Comparison of ENCODE assay signal across 25 mouse cellular contexts in the genomic region with DNA sequence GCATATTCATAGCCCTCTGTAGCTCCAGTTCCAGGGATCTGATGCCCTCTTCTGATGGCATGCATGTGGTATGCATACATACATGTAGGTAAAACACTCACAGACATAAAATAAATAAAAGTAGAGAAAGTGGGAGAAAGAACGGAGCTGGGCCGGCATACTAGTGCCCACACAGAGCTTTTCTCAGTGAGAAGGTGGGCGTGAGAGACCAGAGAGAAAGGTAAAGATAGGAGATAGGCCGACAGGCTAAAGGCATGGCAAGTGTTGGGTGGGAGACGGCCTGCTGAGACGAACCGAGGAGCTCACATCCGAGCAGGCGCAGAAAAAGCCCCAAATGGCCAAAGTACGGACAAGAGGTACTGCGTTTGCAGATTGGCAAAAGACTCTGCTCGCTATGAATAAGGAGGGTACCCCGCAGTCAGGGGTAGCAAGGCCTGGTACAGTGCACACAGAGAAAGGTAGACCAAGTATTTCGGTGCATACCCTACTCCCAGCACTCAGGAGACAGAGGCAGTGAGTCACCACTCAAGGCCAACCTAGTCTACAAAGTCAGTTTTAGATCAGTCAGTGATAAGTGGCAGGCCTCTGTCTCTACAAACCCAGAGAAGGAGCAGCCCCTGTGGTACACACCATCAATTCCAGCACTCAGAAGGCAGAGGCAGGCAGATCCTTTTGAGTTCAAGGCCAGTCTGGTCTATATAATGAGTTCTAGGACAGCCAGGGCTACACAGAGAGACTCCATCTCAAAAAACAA. TPM values are rescaled to one million over a fixed set of nuclear protein-coding genes. Genes with fewer than 3 reads are reported as not detected.
DNase-seq lines count a peak whose midpoint lies in the region; ATAC-seq and TF ChIP-seq lines count a peak whose summit lies in the region.
"Had no signal": no experiment of that assay in that cellular context is flagged by ENCODE, and none has a peak within 500 bp of the region (broad histone marks: within the 10 kb centered on the region; RNA-seq: fewer than 3 reads in every experiment).

No protein-coding gene starts in this region.

- H3K27ac ChIP-seq in MEL (ENCODE audit: control insufficient read depth, low read depth, low read length), result no peak overlapping the region
- no peak overlapping the region for H3K27ac ChIP-seq in hindbrain, embryonic 12.5 days
- no peak overlapping the region for H3K27ac ChIP-seq in layer of hippocampus, adult 2 months
- H3K27ac ChIP-seq: embryonic facial prominence, embryonic 10.5 days; embryonic facial prominence, embryonic 12.5 days; forebrain, embryonic 13.5 days; forebrain, embryonic 15.5 days had no signal

- TF ChIP-seq CTCF in MEL (IDR thresholded peaks at IDR 0.05 in 2 of 3, conservative IDR thresholded peaks at IDR 0.05 in 1 of 3; ENCODE audit: control insufficient read depth in 1 of 3, insufficient read depth in 1 of 3, low read depth in 2 of 3, low read length in 3 of 3, poor library complexity in 1 of 3, severe bottlenecking in 1 of 3), result no peak
- no peak for TF ChIP-seq CTCF in layer of hippocampus, adult 2 months (conservative IDR thresholded peaks at IDR 0.05)

- H3K79me2 ChIP-seq in MEL (ENCODE audit: control insufficient read depth, insufficient read depth, low read length, poor library complexity), result no peaks in the 10 kb centered on the region

- no peak overlapping the region for H3K4me3 ChIP-seq in MEL (ENCODE audit: control insufficient read depth in 1 of 2, insufficient read depth in 1 of 2, low read depth in 2 of 2, low read length in 2 of 2)
- no peak overlapping the region for H3K4me3 ChIP-seq in hindbrain, embryonic 12.5 days
- no peak overlapping the region for H3K4me3 ChIP-seq in layer of hippocampus, adult 2 months
- H3K4me3 ChIP-seq: embryonic facial prominence, embryonic 10.5 days; embryonic facial prominence, embryonic 12.5 days; forebrain, embryonic 13.5 days; forebrain, embryonic 15.5 days had no signal

- H3K27me3 ChIP-seq in MEL (ENCODE audit: control insufficient read depth in 1 of 2, insufficient read depth in 2 of 2, low read length in 2 of 2), result no peaks in the 10 kb centered on the region
- no peaks in the 10 kb centered on the region for H3K27me3 ChIP-seq in hindbrain, embryonic 12.5 days
- H3K27me3 ChIP-seq: CH12.LX; embryonic facial prominence, embryonic 12.5 days; forebrain, embryonic 13.5 days; forebrain, embryonic 15.5 days had no signal

- peaks cover 7 to 33% of the 10 kb centered on the region in 2 experiments for H3K4me1 ChIP-seq in MEL (ENCODE audit: control insufficient read depth in 1 of 2, insufficient read depth in 2 of 2, low read length in 2 of 2)
- H3K4me1 ChIP-seq in hindbrain, embryonic 12.5 days, result peaks cover 8% of the 10 kb centered on the region; the same call in 1 of the 2 replicates
- H3K4me1 ChIP-seq: forebrain, embryonic 15.5 days had no signal

- peaks cover 0 to 10% of the 10 kb centered on the region in 2 experiments; a peak in 2 of 4 replicates for H3K36me3 ChIP-seq in MEL (ENCODE audit: control insufficient read depth in 1 of 2, insufficient read depth in 2 of 2, low read length in 2 of 2)
- H3K36me3 ChIP-seq in hindbrain, embryonic 12.5 days, result no peaks in the 10 kb centered on the region
- H3K36me3 ChIP-seq: embryonic facial prominence, embryonic 10.5 days; embryonic facial prominence, embryonic 12.5 days; forebrain, embryonic 15.5 days; G1E had no signal

- WGBS in hindbrain, embryonic 12.5 days, result 93% methylated on average over 14 of the region's 14 CpGs

- ATAC-seq in frontal cortex, adult (ENCODE audit: low TSS enrichment), result peak; percentile 70
- ATAC-seq in hindbrain, embryonic 12.5 days (ENCODE audit: low FRiP score), result no peak
- ATAC-seq: CD4-positive, CD25-positive, alpha-beta regulatory T cell, adult 4 months; forebrain, embryonic 13.5 days; forebrain, embryonic 15.5 days; forebrain, postnatal 0 days had no signal

- no peak for TF ChIP-seq EP300 in MEL (IDR thresholded peaks at IDR 0.05; ENCODE audit: low read depth in 1 of 2, low read length in 2 of 2)

- DNase-seq in frontal cortex, postnatal 25 days (ENCODE audit: low spot score in 2 of 2), result no peak
- DNase-seq in 416B (ENCODE audit: low read depth) (peak; percentile 64), MEL (ENCODE audit: low read depth, low spot score) (peak; percentile 25)
- no peak for DNase-seq in layer of hippocampus, adult 2 months (ENCODE audit: low spot score in 2 of 2)
- DNase-seq: adrenal gland, postnatal 10 days; adrenal gland, postnatal 25 days; B cell, adult 2 months; cerebellum, adult 11 months; cerebellum, adult 18-20 months; cerebellum, adult 8-10 months; cerebellum, adult 9-11 months; cerebellum, postnatal 14 days; cerebellum, postnatal 36 days; forebrain, postnatal 0 days had no signal

- no peak overlapping the region for H3K4me2 ChIP-seq in hindbrain, embryonic 12.5 days (replicated peaks)
- H3K4me2 ChIP-seq: embryonic facial prominence, embryonic 12.5 days; forebrain, embryonic 13.5 days; forebrain, embryonic 15.5 days had no signal

- H3K9me3 ChIP-seq in MEL (replicated peaks; ENCODE audit: insufficient read depth, low read length), result no peaks in the 10 kb centered on the region
- H3K9me3 ChIP-seq in hindbrain, embryonic 12.5 days (replicated peaks), result no peaks in the 10 kb centered on the region
- H3K9me3 ChIP-seq: embryonic facial prominence, embryonic 10.5 days; embryonic facial prominence, embryonic 12.5 days; forebrain, embryonic 13.5 days; forebrain, embryonic 15.5 days; G1E had no signal

- H3K9ac ChIP-seq in MEL (ENCODE audit: control insufficient read depth, low read depth, low read length, poor library complexity, severe bottlenecking), result no peak overlapping the region
- H3K9ac ChIP-seq in hindbrain, embryonic 12.5 days, result no peak overlapping the region
- H3K9ac ChIP-seq: embryonic facial prominence, embryonic 12.5 days; forebrain, embryonic 13.5 days; forebrain, embryonic 15.5 days; forebrain, postnatal 0 days had no signal

- no peak for TF ChIP-seq RAD21 in MEL (IDR thresholded peaks at IDR 0.05; ENCODE audit: low read depth, low read length)

- no peak for TF ChIP-seq POLR2A in MEL (IDR thresholded peaks at IDR 0.05; ENCODE audit: control insufficient read depth in 1 of 2, insufficient read depth in 1 of 2, low read depth in 1 of 2, low read length in 2 of 2, poor library complexity in 1 of 2)

TF ChIP-seq in MEL, 35 proteins besides CTCF, POLR2A, EP300 and RAD21:
- no peak for TF ChIP-seq POLR2AphosphoS2 (IDR thresholded peaks at IDR 0.05; ENCODE audit: low read length)

RNA-seq across cellular contexts. Expression of a gene that starts 39.3 kb away (rescaled TPM):
- total RNA-seq in MEL (2012; rRNA removed), result not detected in 2 replicates
- polyA plus RNA-seq in MEL (2012; ENCODE audit: insufficient read depth in 1 of 2, insufficient read length in 2 of 2, low read depth in 1 of 2, low replicate concordance in 2 of 2, missing spikeins in 1 of 2), result not detected
- polyA plus RNA-seq in hindbrain, embryonic 12.5 days (2016; fragmentation: Nextera tagmentation; extraction: Ambion mirVana), result 0.10 and 0.12 TPM in 2 replicates
- total RNA-seq in layer of hippocampus, adult 2 months (2021), result 100 to 1,000 TPM; 193 to 194 TPM
- total RNA-seq: CH12.LX; common myeloid progenitor, adult 5-6 weeks had no signal
- polyA plus RNA-seq: CD4-positive, CD25-positive, alpha-beta regulatory T cell, adult 4 months; embryonic facial prominence, embryonic 10.5 days; embryonic facial prominence, embryonic 12.5 days; forebrain, embryonic 11.5 days; forebrain, embryonic 13.5 days; G1E had no signal

RNA-seq across cellular contexts. Expression of a gene that starts 51.6 kb away (rescaled TPM):
- total RNA-seq in MEL (2012; rRNA removed), result not detected in 2 replicates
- polyA plus RNA-seq in MEL (2012; ENCODE audit: insufficient read depth in 1 of 2, insufficient read length in 2 of 2, low read depth in 1 of 2, low replicate concordance in 2 of 2, missing spikeins in 1 of 2), result not detected
- polyA plus RNA-seq in hindbrain, embryonic 12.5 days (2016; fragmentation: Nextera tagmentation; extraction: Ambion mirVana), result 1.3 and 1.6 TPM in 2 replicates
- not detected for total RNA-seq in layer of hippocampus, adult 2 months (2021)
- total RNA-seq: common myeloid progenitor, adult 5-6 weeks; forebrain, postnatal 0 days; G1E had no signal
- polyA plus RNA-seq: CD4-positive, CD25-positive, alpha-beta regulatory T cell, adult 4 months; G1E had no signal

Comparison
In these comparisons a context has a peak if more than half of its experiments do, and no peak if none do; other contexts are left out.
1. DNase-seq: peak in 416B (single experiment) and MEL (single experiment); none in frontal cortex, postnatal 25 days (0 of 2) and layer of hippocampus, adult 2 months (0 of 2).
2. RNA of a gene that starts 39.3 kb away (total RNA-seq): 193 to 194 TPM in layer of hippocampus, adult 2 months; not detected in MEL; every median in the first group is over 100 times any median in the second.